11 mouse cellular contexts compared by ENCODE assay signal in genomic region chr10:125917436-125917871, GRCm38 (mm10). TPM values are rescaled to one million over a fixed set of nuclear protein-coding genes. Genes with fewer than 3 reads are reported as not detected.
A peak's percentile ranks its signal among the peaks of the same experiment; 100 is the strongest.
DNase-seq lines count a peak whose midpoint lies in the region; ATAC-seq and TF ChIP-seq lines count a peak whose summit lies in the region.
"Had no signal": no experiment of that assay in that cellular context is flagged by ENCODE, and none has a peak within 500 bp of the region (broad histone marks: within the 10 kb centered on the region; RNA-seq: fewer than 3 reads in every experiment).

No protein-coding gene starts in this region.

- 13% methylated on average over 9 of the region's 9 CpGs for WGBS in forebrain, embryonic 14.5 days
- 3% methylated on average over 9 of the region's 9 CpGs for WGBS in limb, embryonic 15.5 days

- peaks cover 2% of the 10 kb centered on the region; the same call in 1 of the 2 replicates for H3K4me1 ChIP-seq in forebrain, embryonic 14.5 days (ENCODE audit: control insufficient read depth, insufficient read depth, low read length)
- H3K4me1 ChIP-seq in limb, embryonic 15.5 days, result peaks cover 21% of the 10 kb centered on the region

- no peaks in the 10 kb centered on the region for H3K9me3 ChIP-seq in forebrain, embryonic 14.5 days (replicated peaks; ENCODE audit: control insufficient read depth, low read length)
- H3K9me3 ChIP-seq in limb, embryonic 15.5 days, result no peaks in the 10 kb centered on the region

- H3K36me3 ChIP-seq in forebrain, embryonic 14.5 days (ENCODE audit: control insufficient read depth, insufficient read depth, low read length), result no peaks in the 10 kb centered on the region
- no peaks in the 10 kb centered on the region for H3K36me3 ChIP-seq in limb, embryonic 15.5 days

- no peak for TF ChIP-seq CTCF in gastrocnemius, adult 2 months (IDR thresholded peaks at IDR 0.05)

- H3K27ac ChIP-seq in gastrocnemius, adult 2 months, result no peak overlapping the region
- H3K27ac ChIP-seq in forebrain, embryonic 14.5 days (ENCODE audit: low read depth, low read length), result no peak overlapping the region
- no peak overlapping the region for H3K27ac ChIP-seq in limb, embryonic 15.5 days
- H3K27ac ChIP-seq: liver, embryonic 14.5 days had no signal

- H3K9ac ChIP-seq in forebrain, embryonic 14.5 days (ENCODE audit: low read length), result no peak overlapping the region; the same call in 1 of the 2 replicates
- no peak overlapping the region for H3K9ac ChIP-seq in limb, embryonic 15.5 days
- H3K9ac ChIP-seq: liver, embryonic 14.5 days had no signal

- peak overlapping the region; percentile 34 for H3K4me3 ChIP-seq in gastrocnemius, adult 2 months
- no peak overlapping the region for H3K4me3 ChIP-seq in forebrain, embryonic 14.5 days (ENCODE audit: low read depth, low read length)
- H3K4me3 ChIP-seq in limb, embryonic 15.5 days, result peak overlapping the region; percentile 19

- DNase-seq in gastrocnemius, adult 2 months, result no peak
- no peak for DNase-seq in gastrocnemius, postnatal 14 days
- peak; percentile 63 for DNase-seq in ES-CJ7 (ENCODE audit: low read depth, low spot score)
- peak; percentile 47 for DNase-seq in forebrain, embryonic 14.5 days (ENCODE audit: low spot score)
- no peak for DNase-seq in layer of hippocampus, adult 9-10 months (ENCODE audit: low spot score)
- DNase-seq in cerebellum, adult 11-12 months, result no peak
- DNase-seq in left cerebral cortex, postnatal 36 days (ENCODE audit: low spot score in 2 of 2), result no peak
- DNase-seq: adrenal gland, postnatal 14 days; right cerebral cortex, adult 18-20 months had no signal

- peak overlapping the region; percentile 16; the same call in 1 of the 2 replicates for H3K4me2 ChIP-seq in forebrain, embryonic 14.5 days (ENCODE audit: low read length)
- peak overlapping the region; percentile 37 for H3K4me2 ChIP-seq in limb, embryonic 15.5 days

- intact Hi-C loops in gastrocnemius, adult 2 months (cut with DNase I), result no loop called here
- intact Hi-C loops in gastrocnemius, postnatal 14 days (cut with DNase I; ENCODE audit: low total_unique reads), result no loop called here
- intact Hi-C loops in left cerebral cortex, postnatal 36 days (cut with DNase I), result no loop called here

- no peaks in the 10 kb centered on the region for H3K27me3 ChIP-seq in forebrain, embryonic 14.5 days (replicated peaks; ENCODE audit: control insufficient read depth, insufficient read depth, low read length)
- H3K27me3 ChIP-seq in limb, embryonic 15.5 days, result no peaks in the 10 kb centered on the region

- peak; percentile 57; the same call in 1 of the 2 replicates for ATAC-seq in forebrain, embryonic 14.5 days
- peak; percentile 61; the same call in 1 of the 2 replicates for ATAC-seq in limb, embryonic 15.5 days (ENCODE audit: insufficient number of reproducible peaks, low FRiP score, low TSS enrichment, low read depth)

RNA-seq across cellular contexts. Expression of gene Lrig3, which starts 48.5 kb away (rescaled TPM):
- total RNA-seq in gastrocnemius, adult 2 months (2021), result 1 to 10 TPM; 4.0 to 4.5 TPM
- total RNA-seq in gastrocnemius, postnatal 14 days (2021), result 1 to 10 TPM; 5.2 to 5.5 TPM
- polyA plus RNA-seq in forebrain, embryonic 14.5 days (2014; fragmentation: Nextera tagmentation; extraction: Ambion mirVana), result 2.1 and 2.5 TPM in 2 replicates
- polyA plus RNA-seq in limb, embryonic 15.5 days (2015; fragmentation: Nextera tagmentation; extraction: Ambion mirVana), result 25.7 and 34.8 TPM in 2 replicates
- total RNA-seq in left cerebral cortex, postnatal 36 days (2021), result 1 to 10 TPM; 3.4 TPM

Comparison
In these comparisons a context has a peak if more than half of its experiments do, and no peak if none do; other contexts are left out.
1. DNase-seq: peak in ES-CJ7 (single experiment) and forebrain, embryonic 14.5 days (single experiment); none in gastrocnemius, adult 2 months (single experiment), gastrocnemius, postnatal 14 days (single experiment), layer of hippocampus, adult 9-10 months (single experiment), cerebellum, adult 11-12 months (single experiment) and left cerebral cortex, postnatal 36 days (0 of 2).